Mouse (Mus musculus) liver, postnatal 0 days (tissue): Measurements from ENCODE around the gene Gmpr2.
A peak's percentile ranks its signal among the peaks of the same experiment; 100 is the strongest.

Source experiments
- CTCF ChIP-seq: sonication (generic); IDR thresholded peaks from 2 replicates; pipeline ENCODE4 v1.5.1; 2016; ENCODE audit warnings: antibody characterized with exemption, low read depth
- EP300 ChIP-seq: IDR thresholded peaks from 2 replicates; pipeline ENCODE4 v1.6.1; 2016; ENCODE audit warnings: antibody characterized with exemption, low read depth, mild to moderate bottlenecking

GRCm38 (mm10) chr14:55671833-55672740 lies at the start of gene Gmpr2, which contains the start of gene Nedd8:
- TF ChIP-seq CTCF (no peak), EP300 (peak; percentile 52; the same call in 1 of the 2 replicates)
